Mouse (Mus musculus): ENCODE measurements at regions not wholly inside any gene's neighbourhood (a gene's known extent, or its start where the extent isn't known, plus 50 kb on each side); places are given as distances from the start of the nearest gene placed in this dataset.

DNA sequence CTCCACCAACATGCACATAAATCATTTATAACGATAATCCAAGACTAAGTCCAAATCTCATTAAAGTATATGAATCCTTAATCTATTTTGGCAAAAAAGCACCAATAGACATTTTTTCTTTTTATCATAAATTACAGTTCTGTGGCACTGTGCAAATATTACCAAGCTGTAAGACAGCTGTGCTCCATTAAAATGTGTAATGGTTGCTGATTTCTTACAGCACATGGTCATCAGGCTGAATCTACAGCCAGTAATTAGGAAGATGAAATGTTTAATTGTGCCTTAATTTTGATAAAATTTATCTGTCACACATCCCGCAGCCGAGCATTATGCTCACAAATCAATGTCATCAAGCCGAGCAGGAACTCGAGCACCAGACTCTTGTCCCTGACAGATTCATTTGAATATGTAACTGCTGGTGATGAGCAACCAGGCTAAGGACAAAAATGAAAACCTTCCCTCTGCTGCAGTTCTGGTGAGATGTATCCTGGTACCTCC, 722.0 kb downstream of the Cypt12 start:
- TF ChIP-seq CTCF (IDR thresholded peaks at IDR 0.05) (no peak), POLR2A (IDR thresholded peaks at IDR 0.05; ENCODE audit: insufficient read depth, low read depth, low read length) (no peak)
